Mouse (Mus musculus) left cerebral cortex, adult 18-20 months (tissue): Measurements from ENCODE around the gene Galntl6. TPM values are rescaled to one million over a fixed set of nuclear protein-coding genes. Genes with fewer than 3 reads are reported as not detected.

Experiments
- total RNA-seq, 2 experiments: library from RNA; stranded (reverse); gene quantifications; 2 replicates each; pipeline ENCODE4 v1.2.3; 2021

Galntl6 gene
- total RNA-seq, 2 experiments from 2014 or later = 21.9 to 22.3 TPM

Other genes starting within 250 kb of the Galntl6 start
- 10 to 100 TPM; 10.3 to 11.1 TPM for gene BC030500, start 885 bp downstream of the Galntl6 start, total RNA-seq